Mouse (Mus musculus) liver, adult 2 months (tissue): Measurements from ENCODE around the gene Ube2d2b.

Experiments
- CTCF ChIP-seq: fragments of 200-500 bp; IDR thresholded peaks from 2 replicates; pipeline ENCODE4 v1.5.1; 2011; ENCODE audit warnings: low read depth, low read length, control low read depth
- POLR2A ChIP-seq: fragments of 200-500 bp; IDR thresholded peaks from 2 replicates; pipeline ENCODE4 v1.6.1; 2011; ENCODE audit warnings: low read length, control low read depth; ENCODE audit not compliant: insufficient read depth; ENCODE audit errors: extremely low read depth

DNA sequence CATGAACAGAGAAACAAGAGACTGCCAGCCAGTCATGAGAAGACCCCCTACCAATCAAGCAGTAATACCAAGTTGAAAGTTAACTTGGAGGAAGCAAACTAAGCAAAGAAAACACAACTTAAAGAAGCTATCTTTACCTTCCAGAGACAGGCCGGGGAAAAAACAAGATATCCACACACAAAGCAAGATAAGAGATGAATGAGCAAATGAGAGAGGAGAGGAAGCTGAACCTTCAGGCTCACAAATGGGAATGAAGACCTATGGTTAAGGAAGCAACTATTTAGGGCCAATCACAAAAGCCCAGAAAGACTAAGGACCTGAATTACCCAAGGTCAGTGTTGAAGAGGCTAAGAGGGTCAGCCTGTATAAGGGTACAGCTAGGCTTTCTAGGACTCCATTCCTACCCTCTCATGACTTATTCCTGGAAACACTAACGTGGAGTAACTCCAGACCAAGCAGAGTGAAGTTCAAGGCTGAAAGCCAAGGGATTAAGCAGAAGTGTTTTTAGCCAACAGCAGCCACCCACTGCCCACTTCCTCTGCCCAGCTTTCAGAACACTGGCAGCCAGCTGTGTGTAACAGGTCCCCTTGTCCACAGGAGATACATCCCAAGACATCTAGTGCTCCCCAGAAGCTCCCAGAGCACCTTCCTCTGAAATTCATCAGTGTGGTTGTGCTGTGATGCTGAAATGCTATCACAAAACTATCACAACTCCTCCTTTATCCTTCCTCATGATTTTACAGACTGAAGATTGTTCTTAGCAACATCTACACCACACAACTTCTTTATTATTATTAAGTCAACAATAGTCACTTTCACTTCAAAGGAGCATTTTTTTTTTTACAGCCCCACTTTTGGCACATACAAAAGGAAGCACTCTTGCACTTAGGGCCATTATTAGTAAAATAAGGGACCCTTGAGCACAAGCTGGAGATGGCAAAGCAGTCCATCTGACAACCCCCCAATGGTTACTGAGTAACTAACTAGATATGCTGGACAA, 36.5 kb downstream of the Ube2d2b start:
- TF ChIP-seq CTCF (no peak), POLR2A (no peak)
